Mouse (Mus musculus): ENCODE results near the gene Zfp36.
"Not testable (repeated sequence)": the region's sequence is repeated elsewhere in the genome, so short reads cannot be mapped to it uniquely, and the experiment has no call there.

Zfp36 gene

DNA sequence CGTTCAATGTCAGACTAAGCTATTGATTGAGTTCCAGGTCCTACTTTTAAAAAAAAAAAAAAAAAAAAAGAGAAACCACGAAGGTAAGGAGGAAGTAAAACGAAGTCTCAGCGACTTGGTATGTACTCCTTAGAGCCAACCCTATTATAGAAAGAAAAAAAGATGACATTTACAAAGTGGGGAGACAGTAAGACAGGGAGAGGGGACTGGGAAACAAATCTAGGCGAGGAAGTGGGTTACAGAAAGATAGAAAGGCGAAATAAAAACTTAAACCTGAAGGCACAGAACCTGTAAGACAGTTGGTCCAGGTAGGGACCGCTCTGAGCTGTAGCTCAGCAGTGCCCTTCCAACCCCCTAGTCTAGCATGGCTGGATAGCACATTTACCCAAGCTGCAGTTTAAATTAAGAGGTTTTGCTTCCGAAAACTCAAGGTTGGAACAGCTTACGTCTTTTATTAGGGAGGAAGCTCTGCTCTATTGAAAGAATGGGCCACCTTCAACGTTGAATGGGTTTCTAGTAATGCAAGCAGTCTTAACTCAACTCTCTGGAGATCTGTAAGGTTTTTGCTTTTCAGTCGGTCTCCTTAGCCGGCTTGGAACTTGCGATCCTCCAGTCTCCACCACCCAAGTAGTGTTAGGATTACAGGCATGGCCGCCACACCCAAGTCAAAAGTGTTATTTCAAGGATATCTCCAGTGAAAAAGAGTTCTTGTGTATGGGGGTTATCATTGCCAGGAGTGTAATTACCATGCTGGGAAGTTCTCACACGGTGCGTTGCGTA is at the start of gene Zfp36:
Zfp36 (minus strand) TSS at position 17 of the 780 bp plus-strand sequence.
- no peak for DNase-seq (ENCODE audit: low spot score in 2 of 2)

DNA sequence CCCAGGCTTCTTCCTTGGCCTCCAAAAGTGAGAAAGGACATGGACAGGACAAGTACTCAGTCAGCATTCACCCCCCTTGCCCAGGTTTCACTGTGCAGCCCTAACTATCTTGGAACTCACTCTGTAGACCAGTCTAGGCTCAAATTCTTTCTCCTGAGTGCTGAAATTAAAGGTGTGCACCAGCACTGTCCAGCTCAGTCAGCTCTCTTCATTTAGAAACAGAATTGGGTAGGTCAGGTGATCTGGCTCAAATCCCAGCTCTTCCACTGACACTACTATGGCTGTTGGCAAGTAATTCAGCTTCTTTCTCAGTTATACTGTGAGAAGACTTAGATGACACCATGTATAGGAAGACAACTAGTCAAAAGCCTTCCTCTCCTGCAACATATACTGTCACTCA is 47.7 kb upstream of the Zfp36 start:
- DNase-seq (ENCODE audit: low spot score in 2 of 2) = no peak

DNA sequence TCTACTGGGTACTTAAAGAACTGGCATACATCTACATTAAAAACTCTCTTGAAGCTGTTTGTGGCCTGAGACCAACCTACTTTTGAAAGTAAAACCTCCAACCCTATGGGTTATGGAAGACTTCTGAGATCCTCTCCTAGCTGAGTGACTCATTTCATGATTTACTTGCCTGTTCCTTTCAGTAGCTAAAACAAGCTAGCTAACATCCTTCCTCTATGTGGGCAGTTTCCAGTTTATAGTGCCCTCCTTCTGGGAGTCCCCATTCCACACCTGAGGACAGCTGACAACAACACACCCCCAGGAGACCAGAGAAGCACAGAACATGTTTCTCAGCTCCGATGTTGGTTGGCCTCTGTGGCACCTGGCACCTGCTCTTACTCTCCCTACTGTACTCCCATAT is 43.0 kb upstream of the Zfp36 start:
- DNase-seq (ENCODE audit: low spot score in 2 of 2) = no peak

DNA sequence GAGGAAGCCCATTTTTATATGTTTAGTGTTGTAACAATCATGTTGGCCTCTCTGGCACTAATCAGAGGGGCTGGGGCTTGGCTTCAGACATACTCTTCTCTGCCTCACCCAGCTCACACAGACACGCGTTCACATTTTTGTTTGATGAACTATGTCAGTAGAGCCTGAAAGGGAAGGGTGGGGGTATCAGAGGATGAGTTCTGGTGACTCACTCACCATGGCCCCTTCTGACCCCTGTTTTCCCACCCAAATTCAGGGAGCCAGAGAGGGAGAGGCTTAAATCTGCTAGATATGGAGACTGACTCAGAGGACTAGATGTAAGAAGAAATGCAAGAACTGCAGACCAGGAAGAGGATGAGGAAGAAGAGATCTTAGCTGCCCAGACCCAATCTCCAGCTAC is 39.4 kb upstream of the Zfp36 start:
- DNase-seq (ENCODE audit: low spot score in 2 of 2) = no peak

DNA sequence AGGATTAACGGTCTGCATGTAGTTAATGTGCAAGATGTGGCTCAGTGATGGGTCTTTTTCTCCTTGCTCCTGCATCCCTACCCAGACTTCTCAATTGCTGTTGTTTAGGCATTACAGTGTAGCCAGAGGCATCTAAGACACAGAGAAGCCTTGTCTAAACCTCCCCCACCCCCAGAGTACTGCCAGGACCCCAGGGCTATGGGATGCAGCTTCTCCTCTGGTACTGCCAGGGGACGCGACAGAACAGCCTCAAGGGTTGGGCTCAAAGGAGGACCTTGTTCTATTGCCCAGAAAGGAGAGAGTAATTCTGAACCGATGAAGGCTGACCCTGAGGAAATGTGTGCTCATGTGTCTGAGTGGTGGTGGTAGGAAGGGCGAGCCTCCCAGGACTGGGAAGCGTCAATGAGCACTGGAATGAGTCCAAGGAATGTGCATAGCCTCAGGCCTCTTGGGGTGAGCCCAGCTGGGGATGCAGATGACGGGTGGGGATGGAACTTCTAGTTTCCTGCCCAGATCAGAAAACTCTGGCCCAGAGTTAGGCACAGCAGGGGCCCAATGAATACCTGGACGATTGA is 38.1 kb upstream of the Zfp36 start:
- DNase-seq (ENCODE audit: low spot score in 2 of 2) = no peak

DNA sequence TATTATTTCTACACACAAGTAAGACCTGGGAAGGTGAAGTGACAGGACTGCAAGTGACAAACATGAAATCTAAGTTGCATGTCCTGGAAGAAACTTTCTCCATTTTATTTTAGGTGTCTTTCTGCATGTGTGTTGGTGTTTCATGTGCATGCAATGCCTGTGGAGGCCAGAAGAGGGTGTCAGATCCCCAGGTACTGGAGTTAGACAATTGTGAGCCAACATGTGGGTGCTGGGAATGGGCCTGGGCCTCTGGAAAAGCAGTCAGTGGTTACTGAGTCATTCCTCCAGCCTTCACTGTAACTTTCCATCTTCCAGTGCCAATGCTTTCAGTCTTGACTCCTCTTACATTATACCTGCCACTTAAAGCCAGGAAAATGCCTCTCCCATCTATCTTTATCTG is 37.3 kb upstream of the Zfp36 start:
- DNase-seq (ENCODE audit: low spot score in 2 of 2) = no peak

DNA sequence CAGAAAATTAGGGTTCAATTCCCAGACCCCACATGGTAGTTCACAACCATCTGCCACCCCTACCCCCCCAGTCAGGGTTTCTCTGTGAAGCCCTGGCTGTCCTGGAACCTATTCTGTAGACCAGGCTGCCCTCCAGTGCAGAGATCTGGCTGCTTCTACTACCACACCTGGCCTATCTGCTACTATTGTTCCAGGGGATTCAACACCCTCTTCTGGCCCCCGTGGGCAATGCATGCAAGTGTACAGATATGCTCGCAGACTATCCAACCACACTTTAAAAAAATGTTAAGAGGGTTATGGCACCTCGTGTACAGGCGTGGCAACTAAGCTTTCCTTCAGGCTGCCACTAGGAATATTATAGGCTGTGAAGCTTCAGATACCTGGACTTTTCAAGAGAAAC is 32.8 kb upstream of the Zfp36 start:
- no peak for DNase-seq (ENCODE audit: low spot score in 2 of 2)

DNA sequence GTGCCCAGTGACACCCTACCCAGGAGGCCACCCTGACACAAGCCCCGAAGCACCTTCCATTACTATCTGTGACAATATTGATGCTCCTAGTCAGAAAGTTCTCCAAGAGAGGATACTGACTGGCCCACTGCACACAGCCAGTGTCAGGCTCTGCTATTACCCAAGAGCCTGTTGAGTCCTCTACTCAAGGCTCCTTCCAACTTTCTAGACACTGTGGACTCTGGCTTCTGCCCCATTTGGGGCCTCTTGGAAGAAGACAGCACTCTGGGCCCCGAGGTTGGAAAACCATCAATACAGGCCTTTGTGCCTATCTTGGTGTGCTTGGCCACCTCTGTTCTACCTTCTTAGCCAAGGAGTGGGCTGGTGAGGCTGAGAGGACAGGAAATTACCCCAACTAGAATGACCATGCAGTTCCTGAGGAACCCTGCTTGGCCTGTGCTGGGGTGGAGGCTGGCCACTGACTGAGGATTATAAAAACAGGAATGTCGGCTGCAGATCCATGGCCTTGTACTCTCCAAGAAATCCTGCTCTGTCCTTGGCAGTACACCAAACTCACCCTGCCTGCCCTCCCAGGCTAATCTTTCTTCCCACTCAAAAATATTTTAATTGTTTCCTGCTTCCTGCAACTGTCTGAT is 30.9 kb upstream of the Zfp36 start:
- DNase-seq (ENCODE audit: low spot score in 2 of 2) = no peak

DNA sequence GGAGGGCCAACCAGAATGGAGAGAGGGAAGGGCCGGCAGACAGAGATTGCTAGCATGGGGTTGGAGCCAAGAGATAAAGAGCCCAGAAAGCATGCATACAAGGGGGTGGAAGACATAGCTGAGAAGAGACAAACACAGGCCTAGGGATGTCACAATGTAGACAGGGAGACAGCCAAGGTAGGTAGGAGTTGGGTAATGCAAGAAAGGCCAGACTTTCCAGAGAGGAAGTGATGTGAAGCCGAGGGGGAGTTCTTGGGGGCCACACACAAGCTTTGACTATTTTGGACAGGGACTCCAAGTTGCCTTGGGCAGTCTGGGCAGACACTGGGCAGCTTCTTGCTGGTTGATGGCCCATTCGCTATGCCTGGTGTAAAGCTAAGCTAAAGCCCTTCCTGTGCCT is 21.9 kb upstream of the Zfp36 start:
- DNase-seq (ENCODE audit: low spot score in 2 of 2) = no peak

DNA sequence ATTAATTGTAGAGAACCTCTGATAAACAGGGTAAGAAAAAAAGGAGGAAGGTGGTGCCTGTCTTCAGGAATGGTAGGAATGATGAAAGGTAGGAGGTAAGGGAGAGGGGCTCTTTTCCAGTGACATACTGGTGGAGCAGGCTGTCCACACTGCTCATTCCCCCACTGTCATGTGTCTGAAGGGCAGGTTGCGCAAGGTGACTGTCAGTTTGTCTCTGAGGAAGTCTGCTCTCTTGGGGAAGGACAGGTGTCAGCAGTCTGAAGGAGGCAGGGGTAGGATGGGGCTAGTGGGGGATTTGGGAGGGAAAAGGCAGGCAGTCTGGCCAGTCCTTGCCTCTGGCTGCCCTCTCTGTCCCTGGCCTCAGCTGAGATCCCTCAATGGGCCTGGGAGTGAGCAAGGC is 21.0 kb upstream of the Zfp36 start:
- no peak for DNase-seq (ENCODE audit: low spot score in 2 of 2)

DNA sequence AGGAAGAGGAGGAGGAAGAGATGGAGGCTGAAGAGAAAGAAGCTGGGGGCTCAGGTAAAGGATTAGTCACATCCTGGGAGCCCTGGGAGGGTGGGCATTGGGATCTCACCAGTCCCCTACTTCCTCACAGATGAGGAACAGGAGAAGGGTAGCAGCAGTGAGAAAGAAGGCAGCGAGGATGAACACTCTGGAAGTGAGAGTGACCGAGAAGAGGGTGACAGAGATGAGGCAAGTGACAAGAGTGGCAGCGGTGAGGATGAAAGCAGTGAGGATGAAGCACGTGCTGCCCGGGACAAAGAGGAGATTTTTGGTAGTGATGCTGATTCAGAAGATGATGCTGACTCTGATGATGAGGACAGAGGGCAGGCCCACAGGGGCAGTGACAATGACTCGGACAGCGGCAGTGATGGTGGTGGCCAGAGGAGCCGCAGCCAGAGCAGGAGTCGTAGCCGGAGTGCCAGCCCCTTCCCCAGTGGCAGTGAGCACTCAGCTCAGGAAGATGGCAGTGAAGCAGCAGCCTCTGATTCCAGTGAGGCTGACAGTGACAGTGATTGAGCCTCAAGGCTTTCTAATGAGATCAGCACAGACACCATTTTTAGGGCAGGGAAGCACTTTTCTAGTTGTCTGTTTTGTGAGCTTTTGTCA is 18.8 kb upstream of the Zfp36 start:
- DNase-seq (ENCODE audit: low spot score in 2 of 2) = no peak

DNA sequence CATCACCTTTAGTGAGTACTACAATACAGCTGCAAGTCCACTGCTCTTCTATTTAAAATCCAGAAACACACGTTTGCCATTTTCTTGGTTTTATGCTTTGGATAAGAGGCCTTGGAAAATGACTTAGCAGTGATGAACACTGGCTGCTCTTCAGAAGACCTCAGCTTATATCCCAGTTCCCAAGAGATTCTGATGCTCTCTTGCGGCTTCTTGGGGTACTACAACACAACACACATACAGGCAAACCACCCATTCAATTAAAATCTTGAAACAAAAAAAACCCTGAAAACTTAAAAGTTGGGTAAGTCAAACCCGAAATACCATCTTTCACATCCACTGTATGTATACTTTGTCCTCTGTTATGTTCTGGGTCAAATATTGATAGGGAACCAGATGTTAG is 17.9 kb upstream of the Zfp36 start:
- no peak for DNase-seq (ENCODE audit: low spot score in 2 of 2)

DNA sequence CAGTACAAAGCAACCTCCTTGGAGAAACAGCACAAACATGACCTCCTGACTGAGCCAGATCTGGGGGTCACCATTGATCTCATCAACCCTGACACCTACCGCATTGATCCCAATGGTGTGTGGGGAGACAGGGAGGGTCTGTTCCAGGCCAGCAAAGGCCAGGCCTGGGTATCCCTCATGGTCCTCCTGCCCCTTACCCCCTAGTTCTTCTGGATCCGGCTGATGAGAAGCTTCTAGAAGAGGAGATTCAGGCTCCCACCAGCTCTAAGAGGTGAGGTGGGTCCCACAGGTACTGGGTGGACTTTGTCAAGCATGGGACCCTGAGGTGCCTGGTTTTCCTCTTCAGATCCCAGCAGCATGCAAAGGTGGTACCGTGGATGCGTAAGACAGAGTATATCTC is 15.4 kb upstream of the Zfp36 start:
- no peak for DNase-seq (ENCODE audit: low spot score in 2 of 2)

DNA sequence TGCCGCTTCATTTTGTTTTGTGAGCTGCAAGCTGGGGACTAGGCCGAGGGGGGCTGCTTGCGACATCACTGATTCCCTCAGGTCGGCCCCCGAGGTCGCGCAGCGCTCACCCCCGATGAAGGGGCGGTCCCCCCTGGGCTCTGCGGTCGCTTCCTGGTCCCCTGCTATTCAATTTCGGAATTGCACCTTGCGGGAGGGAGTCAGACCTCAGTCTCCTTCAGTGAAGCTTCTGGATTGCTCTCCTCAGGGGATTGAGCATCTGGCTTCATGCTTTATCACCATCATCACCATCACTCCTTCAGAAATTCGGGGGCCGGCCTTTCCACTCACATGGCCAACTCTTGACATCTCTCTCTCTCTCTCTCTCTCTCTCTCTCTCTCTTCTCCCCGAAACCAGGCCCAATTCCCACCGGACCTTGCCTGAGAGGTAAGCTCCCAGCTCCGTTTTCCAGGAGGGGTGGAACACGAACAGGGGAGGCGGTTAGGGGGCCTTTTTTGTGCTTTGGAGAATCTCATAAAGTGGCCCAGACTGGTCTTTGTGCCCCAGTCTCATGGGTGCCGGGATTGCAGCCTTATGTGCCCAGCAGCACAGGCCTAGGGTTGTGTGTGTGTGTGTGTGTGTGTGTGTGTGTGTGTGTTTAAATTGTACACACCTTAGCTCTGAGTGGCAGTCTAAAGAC is 13.4 kb upstream of the Zfp36 start:
- DNase-seq (ENCODE audit: low spot score in 2 of 2) = no peak

DNA sequence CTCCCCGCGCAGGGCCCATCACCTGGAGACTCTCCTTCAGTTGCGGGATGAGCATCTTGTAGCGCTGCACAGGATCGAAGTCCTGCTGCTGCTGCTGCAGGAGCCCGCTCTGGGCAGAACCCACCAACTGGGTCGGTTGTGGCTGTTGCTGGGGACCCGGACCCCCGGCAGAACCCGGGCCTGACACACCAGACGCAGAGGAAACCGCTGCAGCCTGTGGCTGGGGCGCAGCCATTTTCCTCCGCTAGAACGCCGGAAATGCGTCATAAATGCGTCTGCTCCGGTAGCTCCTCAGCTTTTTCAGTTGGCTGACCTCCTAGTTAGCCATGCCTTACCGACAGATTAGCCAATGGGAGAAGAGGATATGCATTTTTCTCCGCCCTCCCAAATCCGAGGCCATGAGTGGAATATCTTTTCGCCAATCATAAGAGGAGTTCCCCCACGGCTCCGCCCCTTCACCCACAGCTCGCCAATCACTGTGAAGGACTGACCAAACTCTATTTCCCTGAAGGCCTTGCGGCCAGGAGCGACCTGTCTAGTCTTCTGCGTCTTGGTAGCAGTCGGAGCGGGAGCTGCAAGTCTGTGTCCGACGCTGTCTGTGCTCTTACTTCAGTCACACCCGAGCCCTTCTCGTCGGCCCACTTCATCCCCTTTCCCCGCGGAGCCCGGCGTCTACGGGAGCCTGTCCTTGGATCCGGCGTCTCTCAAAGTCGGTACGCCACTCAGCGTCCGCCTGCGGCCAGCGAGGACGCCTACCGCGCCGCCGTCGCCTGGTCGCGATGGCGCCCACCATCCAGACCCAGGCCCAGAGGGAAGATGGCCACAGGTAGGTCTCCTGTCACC is 12.6 kb upstream of the Zfp36 start, which contains the start of the genes Med29 and Paf1:
Med29 (minus strand) TSS at position 280 of the 843 bp plus-strand sequence.
Paf1 (plus strand) TSS at position 523 of the 843 bp plus-strand sequence.
- peak; percentile 88 to 97 for DNase-seq (ENCODE audit: low spot score in 2 of 2)

DNA sequence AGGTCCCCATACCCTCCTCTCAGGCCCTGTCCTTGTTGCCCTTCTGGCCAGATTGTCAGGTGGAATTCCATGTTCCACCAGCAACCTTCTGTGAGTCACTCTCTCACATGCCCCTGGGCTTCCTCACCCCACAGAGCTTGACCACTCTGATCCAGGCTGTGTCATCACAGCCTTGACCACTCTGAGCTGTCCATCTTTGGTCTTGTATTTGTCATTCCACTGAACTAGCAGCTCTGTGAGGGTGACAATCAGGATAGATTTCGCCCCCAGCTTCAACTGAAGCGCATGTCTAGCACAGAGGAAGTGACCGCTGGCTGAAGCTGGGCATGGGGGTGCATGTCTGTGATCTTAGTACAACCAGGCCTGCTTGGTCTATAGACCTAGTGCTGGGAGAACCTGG is 10.3 kb upstream of the Zfp36 start:
- DNase-seq (ENCODE audit: low spot score in 2 of 2) = no peak

DNA sequence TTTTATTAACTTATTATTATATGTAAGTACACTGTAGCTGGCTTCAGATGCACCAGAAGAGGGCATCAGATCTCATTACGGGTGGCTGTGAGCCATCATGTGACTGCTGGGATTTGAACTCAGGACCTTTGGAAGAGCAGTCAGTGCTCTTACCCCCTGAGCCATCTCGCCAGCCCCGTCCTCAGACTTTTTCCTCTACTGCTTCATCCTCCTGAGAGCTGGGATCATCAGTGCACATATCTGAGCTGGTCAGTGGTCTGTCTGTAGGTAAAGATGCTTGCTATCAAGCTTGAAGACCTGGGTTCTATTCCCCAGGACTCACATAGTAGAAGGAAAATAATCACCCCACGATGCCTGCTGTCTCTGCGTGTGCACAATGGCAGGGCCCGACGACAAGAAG is 7.3 kb upstream of the Zfp36 start:
- not testable (repeated sequence) for DNase-seq (ENCODE audit: low spot score in 2 of 2)

DNA sequence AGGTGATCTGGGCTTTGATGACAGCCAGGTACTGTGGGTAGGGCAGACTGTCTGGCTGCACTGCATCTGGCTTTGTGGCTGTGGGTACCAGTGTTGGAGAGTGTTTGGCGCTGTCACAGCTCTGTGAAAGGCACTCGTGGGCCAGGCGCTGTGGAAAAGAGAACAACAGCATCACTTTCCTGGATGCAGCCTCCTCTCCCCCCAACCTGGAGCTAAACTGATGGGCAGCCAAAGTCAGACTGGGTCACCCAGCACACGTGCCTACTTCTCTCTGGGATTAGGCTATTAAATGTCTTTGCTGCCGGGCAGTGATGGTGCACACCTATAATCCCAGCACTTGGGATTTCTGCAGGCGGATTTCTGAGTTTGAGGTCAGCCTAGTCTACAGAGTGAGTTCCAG is 6.8 kb upstream of the Zfp36 start:
- DNase-seq (ENCODE audit: low spot score in 2 of 2) = not testable (repeated sequence)

DNA sequence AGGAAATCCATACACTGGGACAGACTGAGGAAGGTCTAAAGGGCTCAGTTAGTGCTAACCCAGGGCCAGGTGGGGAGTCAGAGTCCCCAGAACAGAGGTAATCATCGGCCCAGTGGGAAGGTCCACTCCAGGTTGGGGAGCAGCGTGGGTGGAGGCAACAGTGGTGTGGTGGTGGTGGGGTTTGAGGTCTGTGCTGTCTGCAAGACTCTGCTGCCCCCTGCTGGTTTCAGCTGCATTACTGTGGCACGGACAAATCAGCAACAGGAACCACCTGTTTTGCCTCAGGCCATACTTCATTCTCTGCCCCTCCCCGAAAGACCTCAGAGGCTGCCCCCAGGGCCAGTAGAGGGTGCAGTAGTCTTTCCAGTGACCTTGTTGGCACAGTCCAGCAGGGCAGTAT is 6.4 kb upstream of the Zfp36 start:
- peak; percentile 65 to 77 for DNase-seq (ENCODE audit: low spot score in 2 of 2)

DNA sequence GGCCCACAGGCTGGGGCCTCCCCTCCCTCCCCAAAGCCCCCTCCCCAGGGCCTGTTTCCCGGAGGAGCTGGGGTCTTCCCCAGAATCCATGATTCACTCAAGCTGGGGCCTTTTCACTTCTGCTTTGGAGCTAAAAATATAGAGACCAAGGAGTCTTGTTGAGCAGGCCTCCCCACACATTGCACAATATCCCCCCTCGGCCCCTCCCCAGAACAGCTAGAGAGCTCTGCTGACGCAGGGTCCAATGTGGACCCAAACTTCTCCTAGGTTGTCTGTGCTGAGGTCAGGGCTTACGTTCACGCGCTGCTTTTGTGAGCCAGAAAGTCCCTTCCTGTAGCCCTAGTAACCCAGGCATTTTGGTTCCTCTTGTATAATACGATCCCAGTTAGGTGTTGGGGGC is 6.0 kb upstream of the Zfp36 start:
- no peak for DNase-seq (ENCODE audit: low spot score in 2 of 2)

DNA sequence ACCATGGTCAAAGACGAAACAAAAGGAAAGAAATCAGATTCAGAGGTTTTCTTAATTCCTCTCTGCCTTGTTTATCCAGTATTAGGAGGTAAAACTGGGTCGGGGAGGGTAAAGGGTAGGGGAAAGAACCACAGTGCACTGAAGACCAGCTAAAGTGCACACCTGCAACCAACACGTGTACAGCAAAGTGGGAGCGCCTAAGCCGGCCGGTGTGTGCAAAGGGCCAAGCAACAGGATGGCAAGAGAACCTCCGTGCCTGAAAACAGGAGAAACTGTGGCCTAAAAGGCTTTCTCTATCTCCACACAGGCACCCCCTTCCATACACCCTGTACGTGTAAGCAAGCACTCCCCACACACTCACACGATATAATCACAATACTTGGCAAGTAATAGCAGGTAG is 5.1 kb upstream of the Zfp36 start:
- no peak for DNase-seq (ENCODE audit: low spot score in 2 of 2)
